8 mouse cellular contexts compared by ENCODE assay signal in the genomic region with DNA sequence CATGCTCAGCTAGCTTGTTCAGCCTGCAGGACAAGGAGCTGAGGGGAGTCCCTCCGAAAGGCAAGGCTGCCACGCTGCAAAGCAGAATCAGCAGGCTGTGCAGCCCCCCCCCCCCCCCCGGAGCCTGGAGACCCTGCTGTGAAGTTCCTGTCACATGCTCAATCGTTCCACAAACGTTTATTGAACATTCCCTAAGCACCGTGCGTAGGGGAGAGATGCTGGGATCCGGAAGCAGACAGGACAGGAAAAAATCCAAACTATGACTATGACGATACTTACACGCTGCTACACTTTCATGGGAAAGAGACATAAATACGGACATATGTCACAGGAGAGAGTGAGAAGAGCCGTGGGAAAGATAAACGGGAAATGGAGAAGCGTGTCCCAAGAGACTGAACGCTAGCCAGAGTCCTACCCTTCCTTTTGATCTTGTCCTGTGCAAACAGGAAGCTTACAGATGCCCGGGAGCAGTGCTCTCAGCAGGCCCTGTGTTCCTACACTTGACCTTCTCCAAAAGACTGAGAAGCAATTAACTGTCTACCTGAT. TPM values are rescaled to one million over a fixed set of nuclear protein-coding genes. Genes with fewer than 3 reads are reported as not detected.
A peak's percentile ranks its signal among the peaks of the same experiment; 100 is the strongest.
DNase-seq lines count a peak whose midpoint lies in the region; ATAC-seq and TF ChIP-seq lines count a peak whose summit lies in the region.

No protein-coding gene starts in this region.

- peak overlapping the region in 1 of 2 experiments; percentile 22; a peak in 1 of 4 replicates for H3K4me3 ChIP-seq in ES-E14 (ENCODE audit: insufficient read depth in 1 of 2, low read depth in 1 of 2, low read length in 2 of 2, poor library complexity in 1 of 2, severe bottlenecking in 1 of 2)
- H3K4me3 ChIP-seq in hindbrain, embryonic 14.5 days (replicated peaks; ENCODE audit: low read length): peak overlapping the region; percentile 12
- peak overlapping the region; percentile 67 for H3K4me3 ChIP-seq in megakaryocyte, embryonic 14.5 days (replicated peaks)
- no peak overlapping the region for H3K4me3 ChIP-seq in cerebellum, adult 2 months (replicated peaks; ENCODE audit: insufficient read depth, low read depth, low read length)

- no peaks in the 10 kb centered on the region for H3K9me3 ChIP-seq in ES-E14 (ENCODE audit: control insufficient read depth, insufficient read depth, low read depth, low read length)
- H3K9me3 ChIP-seq in hindbrain, embryonic 14.5 days (ENCODE audit: control insufficient read depth, low read length): no peaks in the 10 kb centered on the region
- H3K9me3 ChIP-seq in megakaryocyte, embryonic 14.5 days: no peaks in the 10 kb centered on the region

- peaks cover 13 to 35% of the 10 kb centered on the region in 2 experiments for H3K4me1 ChIP-seq in ES-E14 (ENCODE audit: control insufficient read depth in 2 of 2, insufficient read depth in 2 of 2, low read length in 2 of 2, poor library complexity in 1 of 2)
- H3K4me1 ChIP-seq in hindbrain, embryonic 14.5 days (replicated peaks; ENCODE audit: control insufficient read depth, insufficient read depth, low read length): peaks cover 19% of the 10 kb centered on the region; the same call in 1 of the 2 replicates
- peaks cover 46% of the 10 kb centered on the region for H3K4me1 ChIP-seq in megakaryocyte, embryonic 14.5 days
- no peaks in the 10 kb centered on the region for H3K4me1 ChIP-seq in cerebellum, adult 2 months (ENCODE audit: control insufficient read depth, insufficient read depth, low read length)

- no peaks in the 10 kb centered on the region for H3K36me3 ChIP-seq in ES-E14 (ENCODE audit: control insufficient read depth, insufficient read depth, low read length, poor library complexity, severe bottlenecking)
- no peaks in the 10 kb centered on the region for H3K36me3 ChIP-seq in hindbrain, embryonic 14.5 days (replicated peaks; ENCODE audit: control insufficient read depth, insufficient read depth)
- H3K36me3 ChIP-seq in megakaryocyte, embryonic 14.5 days (replicated peaks; ENCODE audit: low read length): no peaks in the 10 kb centered on the region

- no peaks in the 10 kb centered on the region for H3K27me3 ChIP-seq in hindbrain, embryonic 14.5 days (ENCODE audit: control insufficient read depth, insufficient read depth, low read length)
- peaks cover 50% of the 10 kb centered on the region for H3K27me3 ChIP-seq in megakaryocyte, embryonic 14.5 days (replicated peaks)
- no peaks in the 10 kb centered on the region for H3K27me3 ChIP-seq in cerebellum, adult 2 months (ENCODE audit: control insufficient read depth, insufficient read depth, low read length)

- DNase-seq in ES-E14 (ENCODE audit: low read depth, low spot score): peak; percentile 38
- DNase-seq in brain, embryonic 14.5 days (ENCODE audit: low read depth): peak; percentile 62
- no peak for DNase-seq in hindbrain, embryonic 14.5 days (ENCODE audit: low spot score)
- no peak for DNase-seq in spleen, adult 18-20 months
- no peak for DNase-seq in gastrocnemius, postnatal 10 days
- no peak for DNase-seq in thymus, postnatal 0 days (ENCODE audit: low spot score)
- no peak for DNase-seq in cerebellum, adult 2 months

- H3K27ac ChIP-seq in ES-E14 (ENCODE audit: insufficient read depth, low read depth, low read length, poor library complexity, severe bottlenecking): peak overlapping the region; percentile 50
- peak overlapping the region; percentile 54; the same call in 1 of the 2 replicates for H3K27ac ChIP-seq in hindbrain, embryonic 14.5 days
- H3K27ac ChIP-seq in cerebellum, adult 2 months (ENCODE audit: insufficient read depth, low read length): no peak overlapping the region

- no peak for TF ChIP-seq CTCF in brain, embryonic 14.5 days (IDR thresholded peaks at IDR 0.05; ENCODE audit: borderline replicate concordance, extremely low read depth, insufficient read depth, insufficient read length)
- no peak for TF ChIP-seq CTCF in cerebellum, adult 2 months (IDR thresholded peaks at IDR 0.05; ENCODE audit: borderline replicate concordance, insufficient read depth, low read depth, low read length)

- in situ Hi-C loops in ES-E14 (cut with MboI; ENCODE audit: low sequenced_read_pairs in 2 of 2, unreplicated experiment in 2 of 2): no loop called here

- 6% methylated on average over 16 of the region's 16 CpGs for WGBS in hindbrain, embryonic 14.5 days
- WGBS in cerebellum, adult 2 months: 24% methylated on average over 16 of the region's 16 CpGs

- TF ChIP-seq POLR2A in brain, embryonic 14.5 days (IDR thresholded peaks at IDR 0.05; ENCODE audit: borderline replicate concordance, extremely low read depth, insufficient read depth, insufficient read length, poor library complexity, severe bottlenecking): no peak
- TF ChIP-seq POLR2A in cerebellum, adult 2 months (IDR thresholded peaks at IDR 0.05; ENCODE audit: borderline replicate concordance, insufficient read depth, low read length): no peak

- H3K4me2 ChIP-seq in hindbrain, embryonic 14.5 days (replicated peaks): peak overlapping the region; percentile 52

- H3K9ac ChIP-seq in ES-E14 (ENCODE audit: insufficient read depth, low read depth, low read length, poor library complexity, severe bottlenecking): peak overlapping the region; percentile 29; the same call in 1 of the 2 replicates
- peak overlapping the region; percentile 21 for H3K9ac ChIP-seq in hindbrain, embryonic 14.5 days

- ATAC-seq in hindbrain, embryonic 14.5 days (ENCODE audit: low FRiP score): 0 out of 2 replicates have a peak, but pooled peaks have one; percentile 29

TF ChIP-seq in ES-E14, 5 proteins besides CTCF, POLR2A, EP300 and RAD21:
- TF ChIP-seq ZC3H11A (IDR thresholded peaks at IDR 0.05; ENCODE audit: borderline replicate concordance, low read depth, low read length) (no peak), MAFK (IDR thresholded peaks at IDR 0.05; ENCODE audit: insufficient read depth, low read depth, low read length) (no peak), ZNF384 (IDR thresholded peaks at IDR 0.05; ENCODE audit: low read depth, low read length) (no peak), HCFC1 (IDR thresholded peaks at IDR 0.05; ENCODE audit: borderline replicate concordance, insufficient read depth, low read length) (no peak)

RNA-seq across cellular contexts. Expression of a gene that starts 5.0 kb away (rescaled TPM):
- 13.4 and 16.5 TPM in 2 replicates for total RNA-seq in ES-E14 (2012; rRNA removed)
- 23.3 and 30.8 TPM in 2 replicates for polyA plus RNA-seq in brain, embryonic 14.5 days (2012; rRNA removed)
- 10.6 and 11.2 TPM in 2 replicates for polyA plus RNA-seq in hindbrain, embryonic 14.5 days (2014; fragmentation: Nextera tagmentation; extraction: Ambion mirVana)
- polyA plus RNA-seq in megakaryocyte, embryonic 14.5 days (2012; ENCODE audit: insufficient read depth, low replicate concordance): 1.6 and 7.9 TPM in 2 replicates
- total RNA-seq in gastrocnemius, postnatal 10 days (2021): 10 to 100 TPM; 10.4 to 13.6 TPM
- polyA plus RNA-seq in thymus, postnatal 0 days (2015; fragmentation: Nextera tagmentation; extraction: Ambion mirVana): 3.3 and 3.7 TPM in 2 replicates
- 9.9 and 11.0 TPM in 2 replicates for polyA plus RNA-seq in cerebellum, adult 2 months (2012; rRNA removed)

RNA-seq across cellular contexts. Expression of a gene that starts 32.3 kb away (rescaled TPM):
- total RNA-seq in ES-E14 (2012; rRNA removed): 31.3 and 32.0 TPM in 2 replicates
- 21.5 and 22.6 TPM in 2 replicates for polyA plus RNA-seq in brain, embryonic 14.5 days (2012; rRNA removed)
- polyA plus RNA-seq in hindbrain, embryonic 14.5 days (2014; fragmentation: Nextera tagmentation; extraction: Ambion mirVana): 30.5 and 31.6 TPM in 2 replicates
- 1.7 TPM in 1 of 2 replicates, not detected in the other for polyA plus RNA-seq in megakaryocyte, embryonic 14.5 days (2012; ENCODE audit: insufficient read depth, low replicate concordance)
- total RNA-seq in gastrocnemius, postnatal 10 days (2021): 10 to 100 TPM; 16.8 to 21.0 TPM
- polyA plus RNA-seq in thymus, postnatal 0 days (2015; fragmentation: Nextera tagmentation; extraction: Ambion mirVana): 16.7 and 17.5 TPM in 2 replicates
- polyA plus RNA-seq in cerebellum, adult 2 months (2012; rRNA removed): 17.8 and 20.3 TPM in 2 replicates

Comparison
In these comparisons a context has a peak if more than half of its experiments do, and no peak if none do; other contexts are left out.
1. DNase-seq: peak in ES-E14 (single experiment) and brain, embryonic 14.5 days (single experiment); none in hindbrain, embryonic 14.5 days (single experiment), spleen, adult 18-20 months (0 of 2), gastrocnemius, postnatal 10 days (single experiment), thymus, postnatal 0 days (single experiment) and cerebellum, adult 2 months (0 of 2).